Mouse (Mus musculus): ENCODE results near the gene Idh2. TPM values are rescaled to one million over a fixed set of nuclear protein-coding genes. Genes with fewer than 3 reads are reported as not detected.
A peak's percentile ranks its signal among the peaks of the same experiment; 100 is the strongest.

Gene Idh2
- polyA plus RNA-seq, 1 experiment from 2014 or later = 658 TPM

GRCm38 (mm10) chr7:80078792-80079301, 36.3 kb downstream of the Idh2 start:
- Histone ChIP-seq H3K27ac (ENCODE audit: low read depth, low read length) (peak overlapping the region; percentile 90), H3K4me3 (ENCODE audit: low read length) (no peak overlapping the region), H3K36me3 (ENCODE audit: control insufficient read depth, insufficient read depth, low read length) (peaks cover 30% of the 10 kb centered on the region), H3K27me3 (ENCODE audit: control insufficient read depth, insufficient read depth, low read length) (no peaks in the 10 kb centered on the region), H3K9ac (ENCODE audit: low read depth, low read length) (peak overlapping the region; percentile 35), H3K9me3 (ENCODE audit: control insufficient read depth, low read length) (no peaks in the 10 kb centered on the region), H3K4me1 (ENCODE audit: control insufficient read depth, insufficient read depth, low read length) (peaks cover 51% of the 10 kb centered on the region), H3K4me2 (replicated peaks; ENCODE audit: low read depth, low read length) (peak overlapping the region; percentile 30; the same call in 1 of the 2 replicates)
- 12% methylated on average over 14 of the region's 14 CpGs for WGBS
- ATAC-seq (ENCODE audit: low FRiP score, low TSS enrichment) = peak; percentile 81

DNA sequence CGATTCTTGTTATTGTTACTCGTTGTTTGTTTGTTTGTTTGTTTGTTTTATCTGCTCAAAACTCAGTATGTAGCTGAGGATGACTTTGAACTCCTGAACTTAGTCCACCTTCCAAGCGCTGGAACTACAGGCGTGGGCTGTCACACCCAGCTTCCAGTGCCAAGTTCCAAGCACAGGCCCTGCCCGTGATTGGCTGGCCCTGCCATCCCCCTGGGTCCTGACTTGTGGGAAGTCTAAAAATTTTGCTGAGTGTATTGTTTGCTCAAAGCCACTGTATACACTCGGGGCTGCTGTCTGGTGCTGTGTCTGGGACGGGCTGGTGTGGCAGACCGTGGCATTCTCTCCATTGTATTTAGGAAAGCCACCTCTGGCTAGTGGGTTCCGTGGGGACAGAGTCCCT, 37.4 kb downstream of the Idh2 start:
- WGBS = 71% methylated on average over 9 of the region's 9 CpGs
- no peak for ATAC-seq (ENCODE audit: low FRiP score, low TSS enrichment)
- H3K4me1 ChIP-seq (ENCODE audit: control insufficient read depth, insufficient read depth, low read length) = peaks cover 51% of the 10 kb centered on the region

GRCm38 (mm10) chr7:80076961-80077716, 38.1 kb downstream of the Idh2 start:
- no peak overlapping the region for H3K27ac ChIP-seq (ENCODE audit: low read depth, low read length)

More for the DNA sequence above, 37.4 kb downstream of the Idh2 start:
- Histone ChIP-seq H3K9me3 (ENCODE audit: control insufficient read depth, low read length) (no peaks in the 10 kb centered on the region), H3K27me3 (ENCODE audit: control insufficient read depth, insufficient read depth, low read length) (no peaks in the 10 kb centered on the region), H3K36me3 (ENCODE audit: control insufficient read depth, insufficient read depth, low read length) (peaks cover 20% of the 10 kb centered on the region), H3K4me3 (ENCODE audit: low read length) (no peak overlapping the region), H3K9ac (ENCODE audit: low read depth, low read length) (no peak overlapping the region), H3K27ac (ENCODE audit: low read depth, low read length) (peak overlapping the region; percentile 90; the same call in 1 of the 2 replicates), H3K4me2 (replicated peaks; ENCODE audit: low read depth, low read length) (no peak overlapping the region)

GRCm38 (mm10) chr7:80075946-80076583, 39.1 kb downstream of the Idh2 start:
- Histone ChIP-seq H3K9me3 (ENCODE audit: control insufficient read depth, low read length) (no peaks in the 10 kb centered on the region), H3K36me3 (ENCODE audit: control insufficient read depth, insufficient read depth, low read length) (peaks cover 3% of the 10 kb centered on the region; the same call in 1 of the 2 replicates), H3K9ac (ENCODE audit: low read depth, low read length) (no peak overlapping the region), H3K27me3 (ENCODE audit: control insufficient read depth, insufficient read depth, low read length) (no peaks in the 10 kb centered on the region), H3K4me1 (ENCODE audit: control insufficient read depth, insufficient read depth, low read length) (peaks cover 51% of the 10 kb centered on the region), H3K4me3 (ENCODE audit: low read length) (no peak overlapping the region), H3K4me2 (replicated peaks; ENCODE audit: low read depth, low read length) (no peak overlapping the region), H3K27ac (ENCODE audit: low read depth, low read length) (peak overlapping the region; percentile 3; the same call in 1 of the 2 replicates)
- ATAC-seq (ENCODE audit: low FRiP score, low TSS enrichment) = no peak
- WGBS = 20% methylated on average over 4 of the region's 4 CpGs

More at GRCm38 (mm10) chr7:80076961-80077716, 38.1 kb downstream of the Idh2 start:
- no peak overlapping the region for H3K9ac ChIP-seq (ENCODE audit: low read depth, low read length)
- peaks cover 51% of the 10 kb centered on the region for H3K4me1 ChIP-seq (ENCODE audit: control insufficient read depth, insufficient read depth, low read length)
- ATAC-seq (ENCODE audit: low FRiP score, low TSS enrichment) = no peak
- peaks cover 13% of the 10 kb centered on the region for H3K36me3 ChIP-seq (ENCODE audit: control insufficient read depth, insufficient read depth, low read length)
- H3K4me2 ChIP-seq (replicated peaks; ENCODE audit: low read depth, low read length) = no peak overlapping the region
- no peaks in the 10 kb centered on the region for H3K9me3 ChIP-seq (ENCODE audit: control insufficient read depth, low read length)
- H3K27me3 ChIP-seq (ENCODE audit: control insufficient read depth, insufficient read depth, low read length) = no peaks in the 10 kb centered on the region
- no peak overlapping the region for H3K4me3 ChIP-seq (ENCODE audit: low read length)
- 74% methylated on average over 6 of the region's 6 CpGs for WGBS

GRCm38 (mm10) chr7:80074921-80075441, 40.2 kb downstream of the Idh2 start:
- no peaks in the 10 kb centered on the region for H3K36me3 ChIP-seq (ENCODE audit: control insufficient read depth, insufficient read depth, low read length)
- no peak overlapping the region for H3K4me2 ChIP-seq (replicated peaks; ENCODE audit: low read depth, low read length)
- 28% methylated on average over 5 of the region's 5 CpGs for WGBS
- no peak overlapping the region for H3K4me3 ChIP-seq (ENCODE audit: low read length)
- no peaks in the 10 kb centered on the region for H3K9me3 ChIP-seq (ENCODE audit: control insufficient read depth, low read length)
- H3K27ac ChIP-seq (ENCODE audit: low read depth, low read length) = peak overlapping the region; percentile 37; the same call in 1 of the 2 replicates
- H3K4me1 ChIP-seq (ENCODE audit: control insufficient read depth, insufficient read depth, low read length) = peaks cover 57% of the 10 kb centered on the region
- ATAC-seq (ENCODE audit: low FRiP score, low TSS enrichment) = peak; percentile 14; the same call in 1 of the 2 replicates
- no peaks in the 10 kb centered on the region for H3K27me3 ChIP-seq (ENCODE audit: control insufficient read depth, insufficient read depth, low read length)
- no peak overlapping the region for H3K9ac ChIP-seq (ENCODE audit: low read depth, low read length)

DNA sequence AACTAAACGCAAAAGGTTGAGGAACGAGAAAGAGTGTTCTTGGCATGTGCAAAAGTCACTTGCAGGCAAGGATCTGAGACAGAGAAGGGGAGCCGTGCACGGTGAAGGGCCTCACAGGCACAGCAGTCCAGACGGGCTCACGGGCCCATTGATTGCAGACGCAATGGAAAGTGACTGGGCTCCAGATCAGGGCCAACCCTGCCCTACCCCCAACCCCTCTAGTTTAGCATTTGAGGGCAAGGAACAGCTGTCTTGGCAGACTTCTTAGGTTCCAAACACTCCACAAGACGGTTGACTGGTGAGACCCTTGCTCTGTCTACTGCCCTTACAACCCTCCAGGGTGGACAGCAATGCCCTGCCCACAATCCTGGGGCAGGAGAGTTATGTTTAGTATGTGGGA, 41.7 kb downstream of the Idh2 start:
- H3K36me3 ChIP-seq (ENCODE audit: control insufficient read depth, insufficient read depth, low read length) = no peaks in the 10 kb centered on the region
- WGBS = 75% methylated on average over 8 of the region's 8 CpGs
- H3K4me1 ChIP-seq (ENCODE audit: control insufficient read depth, insufficient read depth, low read length) = peaks cover 61% of the 10 kb centered on the region
- H3K4me3 ChIP-seq (ENCODE audit: low read length) = no peak overlapping the region
- H3K27ac ChIP-seq (ENCODE audit: low read depth, low read length) = no peak overlapping the region
- no peak for ATAC-seq (ENCODE audit: low FRiP score, low TSS enrichment)
- H3K9ac ChIP-seq (ENCODE audit: low read depth, low read length) = no peak overlapping the region
- H3K9me3 ChIP-seq (ENCODE audit: control insufficient read depth, low read length) = no peaks in the 10 kb centered on the region
- H3K27me3 ChIP-seq (ENCODE audit: control insufficient read depth, insufficient read depth, low read length) = no peaks in the 10 kb centered on the region
- no peak overlapping the region for H3K4me2 ChIP-seq (replicated peaks; ENCODE audit: low read depth, low read length)

- Histone ChIP-seq H3K4me2 (replicated peaks; ENCODE audit: low read depth, low read length) (no peak overlapping the region), H3K36me3 (ENCODE audit: control insufficient read depth, insufficient read depth, low read length) (no peaks in the 10 kb centered on the region), H3K4me1 (ENCODE audit: control insufficient read depth, insufficient read depth, low read length) (peaks cover 58% of the 10 kb centered on the region), H3K9ac (ENCODE audit: low read depth, low read length) (no peak overlapping the region), H3K4me3 (ENCODE audit: low read length) (no peak overlapping the region), H3K9me3 (ENCODE audit: control insufficient read depth, low read length) (no peaks in the 10 kb centered on the region), H3K27ac (ENCODE audit: low read depth, low read length) (no peak overlapping the region), H3K27me3 (ENCODE audit: control insufficient read depth, insufficient read depth, low read length) (no peaks in the 10 kb centered on the region)
- WGBS = 56% methylated on average over 6 of the region's 6 CpGs
- ATAC-seq (ENCODE audit: low FRiP score, low TSS enrichment) = no peak
Measured at GRCm38 (mm10) chr7:80072297-80072696, 42.9 kb downstream of the Idh2 start.

- no peak overlapping the region for H3K9ac ChIP-seq (ENCODE audit: low read depth, low read length)
- ATAC-seq (ENCODE audit: low FRiP score, low TSS enrichment) = no peak
- WGBS = 93% methylated on average over 9 of the region's 9 CpGs
- H3K4me1 ChIP-seq (ENCODE audit: control insufficient read depth, insufficient read depth, low read length) = peaks cover 51% of the 10 kb centered on the region
- H3K4me2 ChIP-seq (replicated peaks; ENCODE audit: low read depth, low read length) = no peak overlapping the region
- no peaks in the 10 kb centered on the region for H3K27me3 ChIP-seq (ENCODE audit: control insufficient read depth, insufficient read depth, low read length)
- no peaks in the 10 kb centered on the region for H3K36me3 ChIP-seq (ENCODE audit: control insufficient read depth, insufficient read depth, low read length)
- no peaks in the 10 kb centered on the region for H3K9me3 ChIP-seq (ENCODE audit: control insufficient read depth, low read length)
- H3K4me3 ChIP-seq (ENCODE audit: low read length) = no peak overlapping the region
- no peak overlapping the region for H3K27ac ChIP-seq (ENCODE audit: low read depth, low read length)
Measured at GRCm38 (mm10) chr7:80071209-80071608, 44.0 kb downstream of the Idh2 start.

Data from kidney, embryonic 14.5 days (tissue).